Mouse (Mus musculus): ENCODE measurements around the gene Tlk1.

Gene Tlk1

GRCm38 (mm10) chr2:70688454-70689078, 137.0 kb downstream of the Tlk1 start:
- DNase-seq (ENCODE audit: low read depth, low spot score) = no peak

- no peak for DNase-seq (ENCODE audit: low read depth, low spot score)
Observed at GRCm38 (mm10) chr2:70682324-70682723, 143.2 kb downstream of the Tlk1 start.

GRCm38 (mm10) chr2:70673445-70674126, 151.9 kb downstream of the Tlk1 start:
- no peak for DNase-seq (ENCODE audit: low read depth, low spot score)

GRCm38 (mm10) chr2:70672476-70672875, 153.1 kb downstream of the Tlk1 start:
- DNase-seq (ENCODE audit: low read depth, low spot score) = no peak

- no peak for DNase-seq (ENCODE audit: low read depth, low spot score)
Observed at GRCm38 (mm10) chr2:70669896-70670295, 155.6 kb downstream of the Tlk1 start.

GRCm38 (mm10) chr2:70669241-70669640, 156.3 kb downstream of the Tlk1 start:
- DNase-seq (ENCODE audit: low read depth, low spot score) = no peak

GRCm38 (mm10) chr2:70667016-70667415, 158.5 kb downstream of the Tlk1 start:
- DNase-seq (ENCODE audit: low read depth, low spot score) = no peak

- DNase-seq (ENCODE audit: low read depth, low spot score) = peak; percentile 40
Observed at GRCm38 (mm10) chr2:70663764-70664163, 161.8 kb downstream of the Tlk1 start.
